Mouse (Mus musculus): ENCODE data around the gene 0610040J01Rik. TPM values are rescaled to one million over a fixed set of nuclear protein-coding genes. Genes with fewer than 3 reads are reported as not detected.

The 0610040J01Rik gene
- polyA plus RNA-seq, 1 experiment from 2014 or later, result 3.9 TPM

- H3K4me2 ChIP-seq, result no peak overlapping the region
- no peaks in the 10 kb centered on the region for H3K36me3 ChIP-seq
- no peak for ATAC-seq (ENCODE audit: low FRiP score)
- H3K4me3 ChIP-seq, result no peak overlapping the region
- 35% methylated on average over 3 of the region's 3 CpGs for WGBS
- no peaks in the 10 kb centered on the region for H3K9me3 ChIP-seq
- no peak overlapping the region for H3K9ac ChIP-seq
- H3K4me1 ChIP-seq (replicated peaks), result peaks cover 15% of the 10 kb centered on the region
- H3K27me3 ChIP-seq, result no peaks in the 10 kb centered on the region
- no peak overlapping the region for H3K27ac ChIP-seq
These were observed 137.0 kb downstream of the 0610040J01Rik start for GRCm38 (mm10) chr5:63949195-63949594.

Other genes starting within 250 kb of the 0610040J01Rik start
- gene Nwd2, start 163.3 kb upstream of the 0610040J01Rik start, polyA plus RNA-seq (2015; fragmentation: Nextera tagmentation; extraction: Ambion mirVana), result 11.0 and 12.5 TPM in 2 replicates
- 9.0 and 10.2 TPM in 2 replicates for gene Rell1, start 156.5 kb downstream of the 0610040J01Rik start, polyA plus RNA-seq (2015; fragmentation: Nextera tagmentation; extraction: Ambion mirVana)

Measured in hindbrain, embryonic 13.5 days (tissue).